Mouse (Mus musculus): ENCODE measurements around the gene Tmem210.

DNA sequence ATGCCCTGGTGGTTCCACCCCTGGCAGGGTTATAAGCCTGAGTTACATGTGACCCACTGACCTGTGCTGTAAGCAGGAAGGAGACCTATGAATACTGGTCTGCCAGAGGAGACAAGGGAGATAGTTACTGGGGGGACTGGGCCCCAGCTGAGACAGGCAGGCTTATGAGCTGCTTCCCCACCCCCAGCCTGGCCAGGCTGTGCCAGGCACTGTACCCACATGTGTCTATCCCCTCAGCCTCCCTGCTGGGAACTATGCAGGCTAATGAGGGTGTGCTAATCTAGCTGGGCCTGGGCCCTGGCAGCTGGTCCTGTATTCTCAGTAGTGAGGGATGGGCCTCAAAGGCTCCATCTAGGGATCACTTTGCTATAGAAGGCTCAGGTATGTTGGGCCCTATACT, 20.7 kb upstream of the Tmem210 start:
- no peak for TF ChIP-seq TAL1 (conservative IDR thresholded peaks at IDR 0.05; ENCODE audit: low read depth, low read length)
- no peak for TF ChIP-seq GATA1 (IDR thresholded peaks at IDR 0.05; ENCODE audit: borderline replicate concordance, low read length)
- TF ChIP-seq POLR2AphosphoS5 (IDR thresholded peaks at IDR 0.05; ENCODE audit: insufficient replicate concordance, low read depth, low read length) = no peak
- no peak for TF ChIP-seq CTCF (IDR thresholded peaks at IDR 0.05; ENCODE audit: low read depth, low read length)

All from G1E (cell line).